Mouse (Mus musculus) layer of hippocampus, adult 18-20 months (tissue): Measurements from ENCODE around the gene Nfrkb. TPM values are rescaled to one million over a fixed set of nuclear protein-coding genes. Genes with fewer than 3 reads are reported as not detected.

ENCODE experiments used
- total RNA-seq, 2 experiments: library from RNA; stranded (reverse); gene quantifications; 2 replicates each; pipeline ENCODE4 v1.2.3; 2021

The Nfrkb gene
- total RNA-seq, 2 experiments from 2014 or later = 27.9 to 28.6 TPM

Other genes with a start within 250 kb of the Nfrkb start
- gene Aplp2, start 174.4 kb upstream of the Nfrkb start, total RNA-seq = 100 to 1,000 TPM; 460 to 466 TPM
- 10 to 100 TPM; 19.9 to 23.1 TPM for gene Prdm10, start 105.7 kb upstream of the Nfrkb start, total RNA-seq
- not detected for gene Tmem45b, start 78.3 kb downstream of the Nfrkb start, total RNA-seq